Mouse (Mus musculus) T-cell, adult 2 months (primary cell): ENCODE results near the gene Myo5c.

ENCODE experiments used
- DNase-seq: peaks from one replicate; pipeline ENCODE4 v3.0.0; 2022; ENCODE audit warnings: low spot score

Myo5c gene

GRCm38 (mm10) chr9:75330821-75331220 is 99.0 kb downstream of the Myo5c start:
- DNase-seq: no peak

GRCm38 (mm10) chr9:75334440-75334839 is 102.6 kb downstream of the Myo5c start:
- DNase-seq: no peak

GRCm38 (mm10) chr9:75338016-75338415 is 106.2 kb downstream of the Myo5c start:
- no peak for DNase-seq

- DNase-seq: no peak
Measured at GRCm38 (mm10) chr9:75342433-75342832, 110.6 kb downstream of the Myo5c start.

GRCm38 (mm10) chr9:75347458-75347857 is 115.6 kb downstream of the Myo5c start, which contains the start of gene Bcl2l10:
Gene Bcl2l10 (plus strand): TSS chr9:75347758.
- DNase-seq: no peak

- DNase-seq: no peak
Measured at GRCm38 (mm10) chr9:75348066-75348465, 116.2 kb downstream of the Myo5c start.

- DNase-seq: no peak
Measured at GRCm38 (mm10) chr9:75348641-75349040, 116.8 kb downstream of the Myo5c start.

GRCm38 (mm10) chr9:75353094-75353493 is 121.3 kb downstream of the Myo5c start:
- DNase-seq: no peak
